Mouse (Mus musculus) megakaryocyte progenitor cell, adult 5-6 weeks (primary cell): ENCODE results near the gene Lpcat4. TPM values are rescaled to one million over a fixed set of nuclear protein-coding genes. Genes with fewer than 3 reads are reported as not detected.

ENCODE experiments used
- ATAC-seq: replicated peaks from 2 replicates; pipeline ENCODE4 v1.8.0; 2016; ENCODE audit warnings: mild to moderate bottlenecking, moderate TSS enrichment, inconsistent platforms; ENCODE audit not compliant: poor library complexity
- total RNA-seq, 2 experiments: library from RNA; stranded (forward) in 1 of 2; stranded (reverse) in 1 of 2; fragments of 157-497, 149-512 nt in 1 of 2; fragments of 200-1000 nt in 1 of 2; gene quantifications; 2 replicates each; pipeline versions ENCODE4 v1.2.3 to v1.2.4; 2015 to 2017

Lpcat4 gene
- total RNA-seq (2015) (20.5 and 25.2 TPM in 2 replicates), total RNA-seq (2017) (7.8 and 8.5 TPM in 2 replicates)

- ATAC-seq, result peak; percentile 85
These were observed at the start of gene Lpcat4 for GRCm38 (mm10) chr2:112239212-112239934. TSS of gene Lpcat4 (plus strand) at chr2:112239468.

DNA sequence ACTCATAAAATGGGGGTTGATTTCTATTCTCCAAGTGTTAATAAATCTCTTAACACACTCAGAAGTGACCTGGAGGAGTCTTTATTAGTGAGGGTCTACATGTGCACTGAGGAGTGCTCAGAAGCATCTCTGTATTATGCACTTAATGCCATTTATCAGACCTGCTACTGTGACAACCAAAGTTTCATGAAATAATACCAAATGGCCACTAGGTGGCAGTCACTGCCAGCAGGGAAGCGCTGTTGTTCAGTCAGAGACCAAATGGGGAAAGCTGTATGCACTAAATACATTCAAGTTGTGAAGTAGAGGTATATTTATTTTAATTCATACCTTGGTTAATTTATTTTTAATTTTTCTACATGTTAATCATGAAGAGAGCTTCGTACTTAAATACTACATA is 42.4 kb upstream of the Lpcat4 start:
- ATAC-seq, result peak; percentile 100

- ATAC-seq, result no peak
These were observed 36.2 kb upstream of the Lpcat4 start for GRCm38 (mm10) chr2:112203056-112203455.

- ATAC-seq, result 0 out of 2 replicates have a peak, but pooled peaks have one; percentile 23
These were observed 29.1 kb upstream of the Lpcat4 start for GRCm38 (mm10) chr2:112210142-112210541.

- no peak for ATAC-seq
These were observed 28.6 kb upstream of the Lpcat4 start for GRCm38 (mm10) chr2:112210699-112211098.

- peak; percentile 95 for ATAC-seq
These were observed 23.3 kb upstream of the Lpcat4 start for GRCm38 (mm10) chr2:112215977-112216376.

DNA sequence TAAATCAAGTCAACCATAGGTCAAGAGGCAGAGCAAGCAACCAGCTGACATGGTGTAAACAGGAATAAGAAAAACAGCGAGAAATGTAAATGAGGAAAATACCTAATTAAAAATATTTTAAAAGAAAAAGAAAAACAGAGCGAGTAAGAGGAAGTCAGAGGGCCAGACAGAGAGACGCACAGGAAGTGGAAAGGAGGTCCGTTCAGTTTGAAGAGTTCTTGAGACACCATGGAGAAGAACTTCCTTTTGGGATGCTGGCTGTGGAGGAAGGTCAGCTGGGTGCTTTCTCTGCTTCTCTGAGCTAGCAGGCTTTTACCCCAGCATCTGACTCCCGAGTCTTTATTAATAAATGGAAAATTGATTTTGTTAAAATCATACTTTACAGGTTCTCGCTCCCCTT is 21.7 kb upstream of the Lpcat4 start:
- ATAC-seq, result peak; percentile 53; the same call in 1 of the 2 replicates

GRCm38 (mm10) chr2:112220880-112221279 is 18.4 kb upstream of the Lpcat4 start:
- ATAC-seq, result no peak

- peak; percentile 58; the same call in 1 of the 2 replicates for ATAC-seq
These were observed 16.7 kb upstream of the Lpcat4 start for GRCm38 (mm10) chr2:112222607-112223006.

DNA sequence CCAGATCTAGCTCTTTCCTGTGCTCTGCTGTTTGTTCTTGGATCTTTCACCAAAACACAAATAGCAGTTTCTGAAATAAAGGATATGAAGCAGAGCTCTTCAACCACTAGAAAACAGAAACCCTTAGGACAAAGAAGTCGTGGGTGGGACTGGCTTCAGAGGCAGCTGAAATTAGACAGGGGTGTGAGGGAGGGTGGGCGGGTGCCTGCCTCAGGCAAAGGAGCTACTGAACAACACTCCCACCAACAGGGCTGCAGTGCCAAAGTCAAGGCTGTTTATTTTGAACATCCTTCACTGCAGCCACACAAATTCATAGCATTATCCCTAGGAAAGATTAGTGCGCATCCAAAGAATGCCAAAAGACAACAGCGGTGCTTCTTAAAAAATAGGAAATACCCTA is 14.9 kb upstream of the Lpcat4 start:
- no peak for ATAC-seq

DNA sequence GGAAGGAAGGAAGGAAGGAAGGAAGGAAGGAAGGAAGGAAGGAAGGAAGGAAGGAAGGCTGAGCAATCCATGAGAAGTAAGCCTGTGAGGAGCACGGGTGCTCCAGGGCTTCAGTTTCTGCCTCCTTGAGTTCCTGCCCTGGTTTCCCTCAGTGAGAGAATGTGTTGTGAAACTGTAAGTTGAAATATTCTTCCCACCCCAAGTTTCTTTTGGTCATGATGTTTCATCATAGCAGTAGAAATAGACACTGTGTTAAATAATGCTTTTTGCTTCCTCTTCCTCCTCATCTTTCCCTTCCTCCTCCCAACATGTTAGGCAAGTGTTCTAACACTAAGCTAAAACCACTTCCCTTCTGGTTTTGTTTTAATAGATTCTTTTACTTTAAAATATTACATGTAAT is 6.6 kb upstream of the Lpcat4 start:
- ATAC-seq, result peak; percentile 98

GRCm38 (mm10) chr2:112236620-112237019 is 2.6 kb upstream of the Lpcat4 start:
- ATAC-seq, result no peak

DNA sequence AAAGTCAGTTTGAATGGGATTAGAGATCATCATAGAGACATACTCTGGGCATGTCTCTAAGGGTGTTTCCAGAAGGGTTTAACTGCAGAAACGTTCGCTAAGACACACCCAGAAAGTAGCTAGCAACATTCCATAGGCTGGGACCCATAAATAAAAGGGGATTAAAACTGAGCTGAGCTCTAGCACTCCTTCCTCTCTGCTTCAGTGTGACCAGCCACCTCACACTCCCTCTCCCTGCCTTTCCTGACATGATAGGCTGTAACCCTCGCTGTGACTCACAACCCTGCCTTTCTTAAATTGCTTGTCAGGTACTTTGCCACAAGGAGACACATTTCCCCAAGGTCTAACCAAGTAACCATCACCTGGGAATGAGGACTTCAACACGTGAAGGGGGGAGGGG is 1.3 kb upstream of the Lpcat4 start:
- ATAC-seq, result no peak

- peak; percentile 52 for ATAC-seq
These were observed 860 bp downstream of the Lpcat4 start for GRCm38 (mm10) chr2:112239935-112240721.

DNA sequence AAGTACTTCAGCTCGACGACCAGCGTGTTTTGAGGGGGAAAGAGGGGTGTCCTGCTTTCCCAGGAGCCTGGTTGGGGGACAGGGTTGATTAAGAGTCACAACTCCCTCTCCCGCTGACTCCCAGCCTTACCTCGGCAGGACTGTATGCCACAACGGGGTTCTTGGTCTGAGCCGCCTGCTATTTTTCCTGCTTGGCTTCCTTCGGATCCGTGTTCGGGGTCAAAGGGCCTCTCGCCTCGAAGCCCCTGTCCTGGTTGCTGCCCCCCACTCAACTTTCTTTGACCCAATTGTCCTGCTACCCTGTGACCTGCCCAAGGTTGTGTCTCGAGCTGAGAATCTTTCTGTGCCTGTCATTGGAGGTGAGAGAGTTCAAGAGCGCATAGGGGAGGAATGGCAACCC is 2.5 kb downstream of the Lpcat4 start:
- ATAC-seq, result no peak

DNA sequence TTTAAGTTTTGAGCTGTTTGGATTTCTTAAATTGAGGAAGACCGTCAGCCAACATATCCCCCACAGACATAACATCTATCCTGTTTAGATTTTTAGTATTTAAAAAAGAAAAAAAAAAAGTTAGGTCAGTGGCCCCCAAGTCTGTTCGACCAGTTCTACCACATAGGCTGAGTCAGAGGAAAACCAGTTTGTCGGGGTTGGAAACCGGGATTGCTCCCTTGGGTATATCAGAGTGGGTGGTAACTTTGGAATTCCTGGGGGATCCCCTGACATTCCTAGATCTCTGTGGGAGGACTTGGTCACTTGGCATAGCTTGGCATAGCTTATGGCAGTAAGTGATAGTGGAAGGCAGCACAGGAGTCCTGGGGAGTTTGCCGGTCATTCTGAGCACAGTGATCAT is 6.0 kb downstream of the Lpcat4 start:
- no peak for ATAC-seq

- ATAC-seq, result no peak
These were observed 6.9 kb downstream of the Lpcat4 start for GRCm38 (mm10) chr2:112246193-112246592.

DNA sequence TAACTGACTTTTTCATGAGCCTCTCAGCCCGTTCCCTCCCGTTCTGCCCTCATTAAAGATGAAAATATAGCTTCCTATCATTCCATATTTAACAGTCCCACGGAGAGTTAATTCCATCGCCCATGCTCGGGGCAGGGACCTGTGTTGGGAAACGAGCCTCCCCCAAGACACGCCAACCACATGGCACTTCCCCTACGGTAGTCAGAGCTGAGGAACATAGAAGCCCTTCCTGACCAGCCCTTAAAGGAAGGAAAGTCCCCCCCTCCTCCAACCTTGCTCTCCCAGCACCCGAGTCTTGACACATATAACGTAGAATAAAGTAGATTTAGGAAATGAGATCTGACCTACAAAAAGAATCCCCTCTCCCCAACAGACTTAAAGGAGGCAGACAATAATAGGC is 8.1 kb downstream of the Lpcat4 start:
- ATAC-seq, result peak; percentile 80

- no peak for ATAC-seq
These were observed 10.6 kb downstream of the Lpcat4 start for GRCm38 (mm10) chr2:112249780-112250453.

- ATAC-seq, result peak; percentile 54
These were observed 15.6 kb downstream of the Lpcat4 start for GRCm38 (mm10) chr2:112254675-112255515.
